Mouse (Mus musculus) 3134 (cell line): ENCODE data around the gene Ap3b1.

Experiments used
- DNase-seq: peaks from one replicate; pipeline ENCODE4 v3.0.0-alpha.2; 2011; ENCODE audit warnings: low spot score; ENCODE audit not compliant: insufficient read length; ENCODE audit errors: extremely low read depth

Gene Ap3b1

GRCm38 (mm10) chr13:94447003-94447402 is 88.2 kb downstream of the Ap3b1 start:
- DNase-seq: no peak

GRCm38 (mm10) chr13:94449593-94449992 is 90.8 kb downstream of the Ap3b1 start:
- DNase-seq: no peak

GRCm38 (mm10) chr13:94451229-94451628 is 92.5 kb downstream of the Ap3b1 start:
- no peak for DNase-seq

- DNase-seq: peak; percentile 6
These were observed 95.4 kb downstream of the Ap3b1 start for GRCm38 (mm10) chr13:94454131-94454530.

GRCm38 (mm10) chr13:94459143-94459542 is 100.4 kb downstream of the Ap3b1 start:
- DNase-seq: no peak

- DNase-seq: no peak
These were observed 105.5 kb downstream of the Ap3b1 start for GRCm38 (mm10) chr13:94464221-94464620.

- no peak for DNase-seq
These were observed 109.8 kb downstream of the Ap3b1 start for GRCm38 (mm10) chr13:94468551-94468950.

- no peak for DNase-seq
These were observed 112.4 kb downstream of the Ap3b1 start for GRCm38 (mm10) chr13:94471009-94471672.

- DNase-seq: no peak
These were observed 117.4 kb downstream of the Ap3b1 start for GRCm38 (mm10) chr13:94476208-94476607.

GRCm38 (mm10) chr13:94480256-94480655 is 121.5 kb downstream of the Ap3b1 start:
- no peak for DNase-seq

GRCm38 (mm10) chr13:94490684-94491083 is 131.9 kb downstream of the Ap3b1 start:
- DNase-seq: no peak

GRCm38 (mm10) chr13:94491159-94491558 is 132.4 kb downstream of the Ap3b1 start:
- no peak for DNase-seq

- DNase-seq: no peak
These were observed 138.8 kb downstream of the Ap3b1 start for GRCm38 (mm10) chr13:94497521-94497920.

GRCm38 (mm10) chr13:94506411-94506810 is 147.7 kb downstream of the Ap3b1 start:
- DNase-seq: no peak

- no peak for DNase-seq
These were observed 149.6 kb downstream of the Ap3b1 start for GRCm38 (mm10) chr13:94508344-94508743.

GRCm38 (mm10) chr13:94513157-94513767 is 154.5 kb downstream of the Ap3b1 start:
- DNase-seq: no peak

- no peak for DNase-seq
These were observed 155.1 kb downstream of the Ap3b1 start for GRCm38 (mm10) chr13:94513898-94514297.

- DNase-seq: no peak
These were observed 156.2 kb downstream of the Ap3b1 start for GRCm38 (mm10) chr13:94514992-94515391.

GRCm38 (mm10) chr13:94516532-94516931 is 157.8 kb downstream of the Ap3b1 start:
- DNase-seq: no peak

- no peak for DNase-seq
These were observed 159.4 kb downstream of the Ap3b1 start for GRCm38 (mm10) chr13:94518176-94518575.

GRCm38 (mm10) chr13:94519276-94519675 is 160.5 kb downstream of the Ap3b1 start:
- DNase-seq: no peak

- DNase-seq: no peak
These were observed 164.5 kb downstream of the Ap3b1 start for GRCm38 (mm10) chr13:94523213-94523612.
